Mouse (Mus musculus) layer of hippocampus, adult 2 months (tissue): Measurements from ENCODE around the gene Tekt2. TPM values are rescaled to one million over a fixed set of nuclear protein-coding genes. Genes with fewer than 3 reads are reported as not detected.
A peak's percentile ranks its signal among the peaks of the same experiment; 100 is the strongest.

Source experiments
- DNase-seq, 2 experiments: peaks; one replicate each; pipeline ENCODE4 v3.0.0; 2022; ENCODE audit warnings: low spot score in 2 of 2
- H3K27ac ChIP-seq: fragments of 200-600 bp; 2 replicates; pipeline ENCODE4 v1.8.1; 2022
- H3K4me3 ChIP-seq: fragments of 200-600 bp; 2 replicates; pipeline ENCODE4 v1.8.1; 2022; ENCODE audit warnings: mild to moderate bottlenecking
- CTCF ChIP-seq: fragments of 200-600 bp; conservative IDR thresholded peaks from 2 replicates; pipeline ENCODE4 v1.8.1; 2022; ENCODE audit warnings: antibody characterized with exemption, mild to moderate bottlenecking, moderate library complexity
- long read RNA-seq, 2 experiments: library from polyadenylated mRNA; stranded (forward); transcript quantifications; one replicate each; pipeline ENCODE4 v2.0.0; 2021; ENCODE audit warnings: borderline mapping rate in 2 of 2
- total RNA-seq, 2 experiments: library from RNA; stranded (reverse); gene quantifications; 2 replicates each; pipeline ENCODE4 v1.2.3; 2021

Gene Tekt2
- total RNA-seq, result 1 to 10 TPM; 1.3 to 1.6 TPM
- long read RNA-seq, experiment 1, result 0 reads
- long read RNA-seq, experiment 2, partial matches to known transcripts, result 0 of 2 reads
- long read RNA-seq, experiment 2, other reads (novel, unspliced or antisense), result 2 of 2 reads

DNA sequence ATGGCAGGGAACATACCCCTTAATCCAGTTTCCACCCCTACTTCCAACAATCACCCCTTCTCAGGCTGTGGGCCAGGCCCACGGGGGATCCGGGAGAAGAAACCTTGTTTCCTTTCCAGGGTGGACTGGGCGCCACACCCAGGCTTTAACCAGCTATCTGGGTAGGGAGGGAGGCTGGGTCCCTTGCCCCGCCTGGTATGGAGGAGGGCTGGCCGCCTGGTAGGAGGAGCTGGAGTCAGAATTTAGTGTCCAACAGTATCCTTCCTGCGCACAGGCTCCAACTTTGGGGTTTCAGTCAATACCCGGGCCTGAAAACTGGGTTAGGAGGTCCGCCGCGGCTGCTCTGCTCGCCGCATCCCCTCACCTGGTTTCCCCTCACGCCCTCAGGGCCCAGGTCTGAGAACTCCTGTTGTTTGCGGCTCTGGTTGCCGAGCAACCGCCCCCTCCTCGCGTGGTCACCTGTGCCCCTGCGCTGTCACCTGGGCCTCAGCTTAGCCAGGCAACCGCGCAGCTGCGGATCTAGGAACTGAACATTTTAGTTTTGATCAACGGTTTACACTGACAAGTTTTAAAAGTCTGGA, at the start of gene Tekt2:
Tekt2 (minus strand) TSS at position 408 of the 581 bp plus-strand sequence.
- DNase-seq, result no peak
- H3K4me3 ChIP-seq, result no peak within 1 kb of the TSS
- no peak for TF ChIP-seq CTCF
- no peak within 1 kb of the TSS for H3K27ac ChIP-seq

- no peak overlapping the region for H3K27ac ChIP-seq
- H3K4me3 ChIP-seq, result no peak overlapping the region
- no peak for DNase-seq
- TF ChIP-seq CTCF, result no peak
These were observed 46.0 kb upstream of the Tekt2 start for GRCm38 (mm10) chr4:126371497-126371896.

DNA sequence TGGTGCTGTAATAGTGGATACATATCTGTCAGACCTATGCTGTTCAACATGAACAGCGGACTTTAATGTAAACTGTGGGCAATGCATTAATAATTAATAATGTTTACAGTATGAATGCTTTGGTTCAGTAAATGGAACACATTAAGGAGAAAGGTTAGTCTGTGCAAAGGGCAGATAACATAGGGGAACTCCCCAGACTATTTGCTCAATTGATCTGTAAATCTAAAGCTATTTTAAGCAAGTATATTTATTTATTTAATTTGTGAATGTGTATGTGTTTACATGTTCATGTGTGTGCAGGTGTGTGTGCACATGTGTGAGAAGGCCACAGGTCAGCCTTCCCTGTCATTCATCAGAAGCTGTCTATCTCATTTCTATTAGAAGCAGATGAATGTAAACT, 34.6 kb upstream of the Tekt2 start:
- DNase-seq, result no peak
- no peak overlapping the region for H3K4me3 ChIP-seq
- no peak for TF ChIP-seq CTCF
- H3K27ac ChIP-seq, result no peak overlapping the region

GRCm38 (mm10) chr4:126343451-126343850, 18.0 kb upstream of the Tekt2 start:
- Histone ChIP-seq H3K4me3 (no peak overlapping the region), H3K27ac (no peak overlapping the region)
- DNase-seq, result no peak
- TF ChIP-seq CTCF, result no peak

DNA sequence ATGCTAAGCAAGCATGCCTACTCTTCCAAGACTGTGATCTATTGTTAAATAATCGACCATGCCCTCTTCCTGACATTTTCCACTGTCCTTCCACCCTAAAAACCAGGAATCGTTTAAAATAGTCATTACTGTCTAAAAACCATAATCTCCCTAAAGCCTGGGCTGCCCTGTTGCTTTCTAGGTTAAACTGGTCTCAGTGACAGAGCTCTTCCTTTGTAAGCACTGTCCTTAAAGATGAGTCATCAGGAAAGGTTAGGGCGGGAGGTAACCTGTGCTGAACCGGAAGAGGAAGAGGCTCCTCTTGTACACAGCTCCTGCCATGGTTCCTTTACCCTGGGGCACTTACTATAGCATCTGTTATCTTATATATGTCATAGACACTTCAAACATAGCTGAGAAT, 14.0 kb upstream of the Tekt2 start:
- Histone ChIP-seq H3K4me3 (no peak overlapping the region), H3K27ac (no peak overlapping the region)
- no peak for DNase-seq
- no peak for TF ChIP-seq CTCF

DNA sequence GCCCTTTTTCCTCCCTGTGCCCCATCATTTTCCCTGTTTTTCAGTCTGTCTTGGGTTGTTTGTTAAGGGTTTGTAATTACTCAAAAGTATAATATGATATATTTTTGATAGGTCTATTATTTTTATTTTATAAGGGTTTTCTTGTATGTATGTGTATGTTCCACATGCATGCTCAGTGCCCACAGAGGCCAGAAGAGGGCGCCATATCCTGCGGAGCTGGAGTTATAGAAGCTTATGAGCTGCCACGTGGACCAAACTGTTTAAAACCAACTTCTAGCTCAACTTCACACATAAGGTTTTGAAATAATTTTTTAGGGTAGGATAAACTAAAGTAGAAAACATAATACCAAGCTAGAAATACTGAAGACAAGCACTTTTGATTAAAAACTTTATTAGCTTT, 6.9 kb upstream of the Tekt2 start:
- no peak overlapping the region for H3K4me3 ChIP-seq
- H3K27ac ChIP-seq, result no peak overlapping the region
- no peak for DNase-seq
- peak; percentile 68 for TF ChIP-seq CTCF

DNA sequence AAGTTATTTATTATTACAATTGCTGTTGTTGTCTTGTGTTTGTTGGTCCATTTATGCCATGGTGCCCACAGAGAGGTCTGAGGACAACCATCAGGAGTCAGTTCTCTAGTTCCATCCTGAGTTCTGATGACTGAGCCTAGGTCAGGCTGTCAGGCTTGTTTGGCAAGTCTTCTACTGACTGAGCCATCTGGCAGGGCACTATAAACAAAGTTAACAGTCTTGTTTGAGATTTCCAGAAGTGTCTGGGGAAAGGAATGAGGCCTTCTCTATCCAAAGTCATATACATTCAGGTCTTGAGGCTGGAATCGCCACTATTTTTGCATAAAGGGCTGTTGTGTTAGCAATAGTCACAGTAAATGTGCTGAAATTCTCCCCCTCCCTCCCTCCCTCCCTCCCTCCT, 6.3 kb upstream of the Tekt2 start:
- H3K4me3 ChIP-seq, result no peak overlapping the region
- no peak for TF ChIP-seq CTCF
- no peak overlapping the region for H3K27ac ChIP-seq
- DNase-seq, result no peak

DNA sequence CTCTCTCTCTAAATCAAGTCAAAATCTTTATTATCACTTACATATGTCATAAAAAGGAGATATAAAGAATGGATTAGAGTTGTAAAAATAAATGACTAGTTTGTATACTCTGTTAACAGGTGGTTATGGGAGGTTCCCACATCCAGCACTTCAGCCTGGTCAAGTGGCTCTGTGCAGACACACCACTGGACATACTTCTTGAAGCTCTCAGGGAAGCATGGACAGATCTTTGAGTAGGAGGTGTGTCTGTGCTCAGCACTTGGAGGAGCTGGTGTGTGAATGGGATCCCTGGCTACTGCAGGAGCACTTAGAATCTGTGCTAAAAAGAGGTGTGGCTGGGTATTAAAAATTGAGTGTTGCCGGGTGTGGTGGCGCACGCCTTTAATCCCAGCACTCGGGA, 4.8 kb upstream of the Tekt2 start:
- TF ChIP-seq CTCF, result no peak
- no peak overlapping the region for H3K27ac ChIP-seq
- DNase-seq, result no peak
- H3K4me3 ChIP-seq, result no peak overlapping the region

- H3K27ac ChIP-seq, result no peak overlapping the region
- peak; percentile 20; the same call in 1 of the 2 replicates for TF ChIP-seq CTCF
- no peak overlapping the region for H3K4me3 ChIP-seq
- DNase-seq, result no peak
These were observed 548 bp upstream of the Tekt2 start for GRCm38 (mm10) chr4:126326036-126326435.

- no peak for TF ChIP-seq CTCF
- Histone ChIP-seq H3K4me3 (no peak overlapping the region), H3K27ac (no peak overlapping the region)
- DNase-seq, result no peak
These were observed 627 bp downstream of the Tekt2 start for GRCm38 (mm10) chr4:126324861-126325260.

DNA sequence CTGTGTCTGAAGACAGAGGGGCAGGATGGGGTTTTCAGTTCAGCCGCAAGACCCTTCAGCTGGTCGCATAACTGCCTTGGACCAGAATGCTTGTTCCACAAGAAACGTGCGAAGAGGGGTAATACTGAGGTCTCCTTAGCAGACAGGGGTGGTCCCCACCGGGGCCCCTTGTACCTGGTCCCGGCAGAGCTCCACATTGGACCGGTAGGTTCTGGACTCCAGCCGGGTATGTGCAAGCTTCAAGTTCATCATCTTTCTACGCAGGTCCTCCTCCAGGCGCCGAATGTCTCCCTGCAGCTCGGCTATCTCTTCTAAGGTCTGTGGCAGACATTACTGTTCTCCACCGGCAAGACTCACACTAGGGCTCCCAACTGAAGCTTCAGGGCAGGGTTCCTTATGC, 2.8 kb downstream of the Tekt2 start:
- no peak for TF ChIP-seq CTCF
- Histone ChIP-seq H3K27ac (no peak overlapping the region), H3K4me3 (no peak overlapping the region)
- DNase-seq, result no peak

DNA sequence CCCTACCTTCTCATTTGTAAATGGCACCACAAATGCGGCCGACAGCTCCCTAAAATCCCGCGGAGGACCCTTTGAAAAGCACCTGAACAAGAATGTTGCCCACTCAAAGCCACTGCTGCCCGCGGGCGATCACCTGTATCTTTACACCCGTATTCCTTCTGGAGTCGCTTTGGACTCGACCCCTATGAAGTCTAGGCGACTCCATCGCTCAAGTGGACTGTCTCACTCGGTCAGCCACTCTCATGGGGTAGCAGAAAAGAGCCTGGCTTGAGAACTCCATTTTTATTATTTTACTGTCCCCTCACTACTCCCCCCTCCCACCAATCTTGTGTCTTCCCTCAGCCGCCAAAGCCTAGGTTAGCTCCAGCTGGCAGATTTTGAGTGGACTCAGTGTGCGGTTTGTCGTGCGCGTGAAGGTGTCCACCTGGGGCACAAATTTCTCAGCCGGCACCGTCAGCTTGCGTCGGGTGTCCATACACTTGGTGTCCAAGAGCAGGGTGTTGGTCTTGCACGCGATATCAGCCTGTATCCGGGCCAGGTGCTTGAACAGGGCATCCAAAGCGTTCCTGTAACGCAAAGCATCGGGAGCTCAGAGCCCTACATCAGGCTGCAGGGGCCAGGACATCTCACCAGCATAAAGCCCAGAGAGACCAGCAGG, 3.5 kb downstream of the Tekt2 start:
- no peak for DNase-seq
- TF ChIP-seq CTCF, result no peak
- peak overlapping the region; percentile 94; the same call in 1 of the 2 replicates for H3K27ac ChIP-seq
- peak overlapping the region; percentile 97 for H3K4me3 ChIP-seq

DNA sequence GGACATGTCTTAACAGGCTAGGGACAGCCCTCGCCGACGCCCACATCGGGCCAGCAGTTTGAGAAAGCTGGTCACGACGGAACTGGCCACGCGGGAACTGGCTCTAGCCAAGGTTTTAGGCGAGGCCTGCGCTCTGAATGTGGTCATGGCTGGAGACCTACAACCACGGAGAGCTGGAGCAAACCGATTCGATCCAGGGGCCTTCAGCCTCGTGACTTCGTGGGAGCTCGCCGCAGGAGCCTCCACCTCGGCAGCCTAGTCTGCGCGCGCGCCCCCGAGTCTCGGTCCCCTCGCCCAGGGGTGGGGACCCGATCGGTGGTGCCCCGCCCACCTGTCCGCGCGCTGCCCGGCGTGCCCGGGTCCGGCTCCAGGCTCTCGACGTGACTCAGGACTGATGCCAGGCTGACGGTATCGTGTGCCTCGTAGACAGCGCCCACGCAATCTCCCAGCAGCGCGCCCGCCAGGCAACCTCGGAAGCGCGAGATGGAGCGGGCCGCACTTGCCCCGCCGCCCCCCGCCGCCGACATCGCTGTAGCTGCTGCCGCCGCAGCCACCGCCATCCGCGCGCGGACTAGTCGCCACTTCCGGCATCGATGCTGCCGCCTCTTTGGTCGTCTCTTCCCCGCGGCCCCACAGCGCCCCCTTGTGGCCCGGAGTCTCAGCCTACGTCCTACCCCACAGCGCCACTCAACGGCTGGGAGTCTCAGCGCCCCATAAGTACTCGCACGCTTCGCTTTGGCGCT, 4.2 kb downstream of the Tekt2 start, which contains the start of gene Adprhl2:
Adprhl2 (minus strand) TSS at position 593 of the 743 bp plus-strand sequence.
- TF ChIP-seq CTCF, result peak; percentile 99
- Histone ChIP-seq H3K4me3 (peak within 1 kb of the TSS; percentile 97), H3K27ac (peak within 1 kb of the TSS; percentile 94)
- peak; percentile 97 to 100 for DNase-seq

- Histone ChIP-seq H3K4me3 (no peak overlapping the region), H3K27ac (no peak overlapping the region)
- TF ChIP-seq CTCF, result no peak
- DNase-seq, result no peak
These were observed 5.7 kb downstream of the Tekt2 start for GRCm38 (mm10) chr4:126319806-126320205.
